Mouse (Mus musculus) heart, postnatal 0 days (tissue): ENCODE measurements around the gene Cnot6l. TPM values are rescaled to one million over a fixed set of nuclear protein-coding genes. Genes with fewer than 3 reads are reported as not detected.

Experiments
- ATAC-seq: fragments of 200-750 bp; cut with Nextera tagmentation; 2 replicates; pipeline ENCODE4 v1.8.0; 2017; ENCODE audit warnings: low read depth, moderate number of reproducible peaks, moderate library complexity; ENCODE audit not compliant: insufficient read depth
- DNase-seq: peaks from one replicate; pipeline ENCODE4 v3.0.0-alpha.2; 2016; ENCODE audit warnings: low spot score
- H3K27ac ChIP-seq: fragments of 300-500 bp; sonication (generic); 2 replicates; pipeline ENCODE4 v1.5.1; 2014; ENCODE audit warnings: low read depth, mild to moderate bottlenecking
- H3K27me3 ChIP-seq: fragments of 300-500 bp; sonication (generic); 2 replicates; pipeline ENCODE4 v1.6.1; 2014; ENCODE audit warnings: low read length, mixed read lengths; ENCODE audit not compliant: control insufficient read depth, insufficient read depth
- H3K36me3 ChIP-seq: fragments of 300-500 bp; sonication (generic); replicated peaks from 2 replicates; pipeline ENCODE4 v1.6.1; 2014; ENCODE audit warnings: low read length, mixed read lengths; ENCODE audit not compliant: control insufficient read depth, insufficient read depth
- H3K4me1 ChIP-seq: fragments of 300-500 bp; sonication (generic); 2 replicates; pipeline ENCODE4 v1.6.1; 2014; ENCODE audit warnings: antibody characterized with exemption; ENCODE audit not compliant: control insufficient read depth, insufficient read depth
- H3K4me2 ChIP-seq: fragments of 300-500 bp; sonication (generic); 2 replicates; pipeline ENCODE4 v1.6.1; 2014; ENCODE audit warnings: low read depth, mild to moderate bottlenecking, low read length, moderate library complexity
- H3K4me3 ChIP-seq: fragments of 300-500 bp; sonication (generic); 2 replicates; pipeline ENCODE4 v1.5.1; 2014; ENCODE audit warnings: low read depth, low read length
- H3K9ac ChIP-seq: fragments of 300-500 bp; sonication (generic); replicated peaks from 2 replicates; pipeline ENCODE4 v1.6.1; 2014; ENCODE audit warnings: low read depth, low read length, mixed read lengths
- H3K9me3 ChIP-seq: fragments of 300-500 bp; sonication (generic); replicated peaks from 2 replicates; pipeline ENCODE4 v1.6.1; 2016; ENCODE audit warnings: low read length; ENCODE audit not compliant: control insufficient read depth
- CTCF ChIP-seq: IDR thresholded peaks from 2 replicates; pipeline ENCODE4 v1.5.1; 2016; ENCODE audit warnings: antibody characterized with exemption, control low read depth, low read depth
- EP300 ChIP-seq: IDR thresholded peaks from 2 replicates; pipeline ENCODE4 v1.6.1; 2016; ENCODE audit warnings: antibody characterized with exemption, low read depth
- WGBS: fragments of 180-500 bp; shearing (Covaris S2); extraction: QIAGEN DNeasy Blood & Tissue Kit; methylation state at CpG from one replicate; pipeline ENCODE4 v1.1.7; 2014; 5-methylcytosine and 5-hydroxymethylcytosine counted together
- polyA plus RNA-seq: library from polyadenylated mRNA; unstranded; fragments of >200 nt; fragmentation: Nextera tagmentation; extraction: Ambion mirVana; gene quantifications from 2 replicates; pipeline ENCODE4 v1.2.1, GENCODE M21; 2015
- total RNA-seq: library from RNA; depleted of rRNA; stranded (reverse); fragments of >200 nt; gene quantifications from 2 replicates; pipeline ENCODE4 v1.2.3, GENCODE M21; 2014; ENCODE audit warnings: low replicate concordance

The Cnot6l gene
- total and polyA plus RNA-seq, 2 experiments from 2014 or later = 17.0 to 17.6 TPM

DNA sequence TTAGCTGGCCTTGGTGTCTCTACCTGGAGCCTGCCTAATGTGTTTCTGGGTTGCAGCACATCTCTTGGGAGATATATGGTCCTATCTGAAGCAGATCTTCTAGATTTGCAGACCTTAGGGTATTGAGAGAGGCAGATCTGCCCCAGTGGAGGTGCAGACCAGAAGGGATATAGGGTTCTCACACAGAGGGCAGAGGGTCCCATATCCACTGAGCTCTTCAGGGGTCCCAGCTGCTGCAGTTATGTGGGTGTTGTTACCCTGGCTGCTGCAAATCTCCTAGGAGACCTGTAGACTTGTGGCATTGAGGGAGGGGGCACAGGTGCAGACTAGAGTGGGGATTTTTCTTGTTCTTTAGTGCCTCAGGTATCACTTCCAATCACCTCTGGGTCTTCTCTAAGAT lies 98.4 kb downstream of the Cnot6l start:
- DNase-seq = no peak
- Histone ChIP-seq H3K4me2 (no peak overlapping the region), H3K9me3 (no peaks in the 10 kb centered on the region), H3K4me1 (no peaks in the 10 kb centered on the region), H3K27me3 (no peaks in the 10 kb centered on the region), H3K4me3 (no peak overlapping the region), H3K9ac (no peak overlapping the region), H3K36me3 (no peaks in the 10 kb centered on the region), H3K27ac (no peak overlapping the region)
- no peak for ATAC-seq
- TF ChIP-seq CTCF (no peak), EP300 (no peak)

DNA sequence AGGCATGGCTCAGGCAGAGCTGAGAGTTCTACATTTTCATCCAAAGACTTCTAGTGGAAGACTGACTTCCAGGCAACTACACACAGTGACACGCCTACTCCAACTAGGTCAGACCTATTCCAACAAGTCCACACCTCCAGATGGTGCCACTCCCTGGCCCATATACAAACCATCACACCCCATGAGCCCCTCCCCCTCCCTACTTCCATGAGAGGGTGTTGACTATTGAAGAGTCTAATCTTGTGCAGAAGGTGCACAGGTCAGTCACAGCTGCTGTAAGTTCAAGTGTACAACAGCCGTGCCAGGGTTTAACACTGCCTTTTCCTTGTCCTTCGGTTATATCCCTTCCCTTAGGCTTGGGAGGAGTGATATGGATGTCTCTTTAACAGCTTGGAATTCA lies 121.5 kb downstream of the Cnot6l start:
- Histone ChIP-seq H3K4me3 (no peak overlapping the region), H3K9ac (no peak overlapping the region), H3K9me3 (no peaks in the 10 kb centered on the region), H3K4me2 (no peak overlapping the region), H3K36me3 (no peaks in the 10 kb centered on the region), H3K27ac (no peak overlapping the region), H3K27me3 (no peaks in the 10 kb centered on the region), H3K4me1 (no peaks in the 10 kb centered on the region)
- ATAC-seq = peak; percentile 47; the same call in 1 of the 2 replicates
- DNase-seq = no peak
- 49% methylated on average over 3 of the region's 3 CpGs for WGBS
- TF ChIP-seq EP300 (no peak), CTCF (no peak)

DNA sequence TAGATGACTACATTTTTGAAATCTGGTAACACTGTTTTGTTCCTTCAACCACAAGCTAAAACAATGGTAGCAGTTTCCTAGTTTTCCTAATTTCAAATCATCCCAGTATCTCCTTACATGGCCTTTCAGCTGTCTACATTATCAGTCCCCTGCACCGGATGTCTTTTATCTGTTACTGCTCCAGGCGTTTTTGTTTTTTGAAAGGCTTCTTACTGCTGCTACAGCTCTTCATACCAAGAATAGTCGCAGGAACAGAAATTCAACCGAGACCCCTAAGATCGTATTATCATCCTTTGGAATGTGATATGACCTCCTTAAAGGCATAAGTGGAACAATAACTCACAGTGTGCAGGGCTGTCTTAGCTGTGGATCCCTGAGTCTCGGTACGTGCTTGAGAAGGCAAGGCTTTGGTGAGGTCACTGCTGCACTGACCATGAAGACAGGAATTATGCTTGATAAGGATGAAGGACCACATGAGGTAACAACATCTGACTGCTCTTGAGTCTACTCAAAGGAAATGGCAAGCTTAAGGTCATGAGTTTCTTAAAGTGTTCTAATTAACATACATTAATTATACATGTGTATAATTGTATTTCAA lies 122.4 kb downstream of the Cnot6l start:
- TF ChIP-seq CTCF = no peak
- 36% methylated on average over 7 of the region's 7 CpGs for WGBS
- ATAC-seq (no peak), DNase-seq (no peak)
- no peak overlapping the region for H3K4me3 ChIP-seq
- no peak overlapping the region for H3K27ac ChIP-seq
- H3K4me2 ChIP-seq = no peak overlapping the region
- no peaks in the 10 kb centered on the region for H3K36me3 ChIP-seq
- H3K9me3 ChIP-seq = no peaks in the 10 kb centered on the region
- no peaks in the 10 kb centered on the region for H3K4me1 ChIP-seq
- H3K9ac ChIP-seq = no peak overlapping the region
- no peaks in the 10 kb centered on the region for H3K27me3 ChIP-seq

DNA sequence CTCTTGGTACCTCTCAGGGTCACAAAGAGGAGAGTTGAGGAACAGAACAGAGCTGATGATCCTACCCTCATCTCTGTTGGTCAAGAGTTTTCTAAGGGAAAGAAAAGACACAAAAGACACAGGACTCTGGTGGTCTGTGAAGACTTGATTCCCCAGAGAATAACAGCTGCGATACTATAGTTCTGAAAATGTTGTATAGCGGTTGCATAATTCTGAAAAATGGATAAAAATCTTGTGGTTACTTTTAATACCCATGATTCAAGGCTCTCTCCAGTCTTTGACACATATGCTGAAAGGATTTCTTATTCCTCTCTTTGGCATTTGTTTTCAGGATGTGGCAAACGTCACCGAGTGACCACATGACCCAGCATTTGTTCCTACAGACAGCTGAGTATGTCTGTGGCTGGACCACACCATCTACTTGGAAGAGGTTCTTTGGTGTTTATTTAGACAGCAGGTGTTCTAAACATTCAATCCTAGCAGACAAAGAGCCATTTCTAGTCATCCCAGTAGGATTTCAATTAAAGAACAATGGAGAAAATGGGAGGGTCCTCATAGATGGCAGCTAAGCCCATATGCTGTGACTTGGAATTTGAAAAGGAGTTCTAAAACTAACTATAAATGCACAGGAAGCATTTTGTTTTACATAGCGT lies 124.7 kb downstream of the Cnot6l start:
- ATAC-seq = no peak
- TF ChIP-seq EP300 (no peak), CTCF (no peak)
- no peak overlapping the region for H3K9ac ChIP-seq

DNA sequence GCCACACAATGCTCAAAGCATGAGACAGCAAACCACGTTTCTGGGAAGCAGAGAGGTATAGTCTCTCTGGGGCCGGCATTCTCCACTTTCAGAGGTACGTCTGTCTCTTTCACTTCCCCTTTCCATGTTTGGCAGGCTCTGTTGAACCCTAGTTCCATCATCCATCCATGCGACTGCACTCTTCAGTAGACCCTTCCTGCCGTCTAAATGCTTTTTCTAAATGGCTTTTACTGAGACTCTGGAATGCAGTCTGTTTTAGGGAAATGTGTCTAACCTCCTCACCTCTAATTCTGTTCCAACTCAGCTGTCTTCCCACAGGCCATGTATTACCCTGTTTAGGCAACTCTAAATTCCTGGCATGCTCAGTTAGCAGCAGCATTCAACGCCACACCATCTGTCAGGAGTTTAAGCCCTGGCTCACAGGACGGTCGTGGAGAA lies 126.3 kb downstream of the Cnot6l start:
- 30% methylated on average over 8 of the region's 8 CpGs for WGBS
- DNase-seq (no peak), ATAC-seq (no peak)
- Histone ChIP-seq H3K9ac (no peak overlapping the region), H3K4me3 (no peak overlapping the region), H3K36me3 (no peaks in the 10 kb centered on the region), H3K4me1 (no peaks in the 10 kb centered on the region), H3K9me3 (no peaks in the 10 kb centered on the region), H3K27me3 (no peaks in the 10 kb centered on the region), H3K4me2 (no peak overlapping the region), H3K27ac (no peak overlapping the region)
- TF ChIP-seq CTCF (no peak), EP300 (no peak)

More for the DNA sequence above, 124.7 kb downstream of the Cnot6l start:
- Histone ChIP-seq H3K4me1 (no peaks in the 10 kb centered on the region), H3K4me2 (no peak overlapping the region), H3K9me3 (no peaks in the 10 kb centered on the region), H3K36me3 (no peaks in the 10 kb centered on the region), H3K27me3 (no peaks in the 10 kb centered on the region), H3K27ac (no peak overlapping the region), H3K4me3 (no peak overlapping the region)
- WGBS = 77% methylated on average over 5 of the region's 5 CpGs
- DNase-seq = no peak

DNA sequence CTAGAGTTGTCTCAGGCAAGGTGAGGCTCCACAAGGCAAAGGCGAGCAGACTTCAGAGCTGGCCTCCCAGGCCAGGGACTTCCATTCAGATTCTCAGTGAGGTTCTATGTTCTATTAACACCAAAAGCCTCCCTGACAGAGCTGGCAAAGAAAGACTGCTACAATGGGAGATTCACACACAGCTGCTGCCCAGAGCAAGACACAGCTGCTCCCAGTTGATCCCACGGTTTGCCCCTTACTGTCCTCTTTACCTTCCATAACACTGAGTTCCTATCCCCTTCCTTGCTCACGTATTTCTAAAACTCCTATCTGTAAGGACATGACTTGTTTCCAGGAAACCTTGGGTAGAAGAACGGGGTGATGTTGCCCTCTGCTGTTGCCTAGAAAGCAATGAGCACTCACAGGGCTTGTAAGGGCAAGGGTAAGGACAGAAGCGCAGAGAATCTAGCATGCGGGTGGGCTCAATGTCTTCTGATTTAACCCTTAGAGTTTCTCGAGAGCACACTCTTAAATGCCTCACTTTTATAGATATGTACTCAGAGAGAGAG lies 127.8 kb downstream of the Cnot6l start:
- H3K9me3 ChIP-seq = no peaks in the 10 kb centered on the region
- no peak overlapping the region for H3K27ac ChIP-seq
- TF ChIP-seq CTCF (peak; percentile 37), EP300 (no peak)
- no peak overlapping the region for H3K4me3 ChIP-seq
- H3K36me3 ChIP-seq = no peaks in the 10 kb centered on the region
- ATAC-seq = no peak
- no peaks in the 10 kb centered on the region for H3K4me1 ChIP-seq
- no peaks in the 10 kb centered on the region for H3K27me3 ChIP-seq
- no peak overlapping the region for H3K9ac ChIP-seq
- H3K4me2 ChIP-seq = no peak overlapping the region
- peak; percentile 21 for DNase-seq
- WGBS = 50% methylated on average over 7 of the region's 7 CpGs
